Mouse (Mus musculus) retina, adult 2 months (tissue): ENCODE results near the gene Grm4.

Source experiments
- DNase-seq: peaks from one replicate; pipeline ENCODE4 v3.0.0-alpha.2; 2012; ENCODE audit warnings: low read depth, low spot score

The Grm4 gene

GRCm38 (mm10) chr17:27445364-27446075 is 75.7 kb downstream of the Grm4 start:
- DNase-seq, result no peak

- DNase-seq, result no peak
Measured at GRCm38 (mm10) chr17:27442538-27443113, 78.6 kb downstream of the Grm4 start.

GRCm38 (mm10) chr17:27441778-27442177 is 79.4 kb downstream of the Grm4 start:
- no peak for DNase-seq

GRCm38 (mm10) chr17:27435799-27436198 is 85.4 kb downstream of the Grm4 start:
- no peak for DNase-seq

- DNase-seq, result no peak
Measured at GRCm38 (mm10) chr17:27435225-27435624, 86.0 kb downstream of the Grm4 start.

- DNase-seq, result no peak
Measured at GRCm38 (mm10) chr17:27434066-27434465, 87.1 kb downstream of the Grm4 start.

- DNase-seq, result peak; percentile 86
Measured at GRCm38 (mm10) chr17:27433179-27433680, 88.0 kb downstream of the Grm4 start.

- no peak for DNase-seq
Measured at GRCm38 (mm10) chr17:27432145-27432650, 89.0 kb downstream of the Grm4 start.

GRCm38 (mm10) chr17:27431049-27431839 is 90.0 kb downstream of the Grm4 start:
- DNase-seq, result no peak

GRCm38 (mm10) chr17:27429757-27430156 is 91.4 kb downstream of the Grm4 start:
- no peak for DNase-seq

- DNase-seq, result no peak
Measured at GRCm38 (mm10) chr17:27425016-27425415, 96.2 kb downstream of the Grm4 start.

- no peak for DNase-seq
Measured at GRCm38 (mm10) chr17:27424356-27424755, 96.8 kb downstream of the Grm4 start.

- DNase-seq, result no peak
Measured at GRCm38 (mm10) chr17:27422726-27423381, 98.3 kb downstream of the Grm4 start.

- DNase-seq, result no peak
Measured at GRCm38 (mm10) chr17:27422371-27422725, 98.9 kb downstream of the Grm4 start.

- no peak for DNase-seq
Measured at GRCm38 (mm10) chr17:27421837-27422236, 99.4 kb downstream of the Grm4 start.

- DNase-seq, result no peak
Measured at GRCm38 (mm10) chr17:27409006-27409405, 112.2 kb downstream of the Grm4 start.

GRCm38 (mm10) chr17:27408531-27408930 is 112.7 kb downstream of the Grm4 start:
- no peak for DNase-seq

GRCm38 (mm10) chr17:27406956-27407355 is 114.2 kb downstream of the Grm4 start:
- no peak for DNase-seq

GRCm38 (mm10) chr17:27405376-27406024 is 115.7 kb downstream of the Grm4 start:
- no peak for DNase-seq

GRCm38 (mm10) chr17:27401200-27401599 is 120.0 kb downstream of the Grm4 start:
- DNase-seq, result no peak

- DNase-seq, result no peak
Measured at GRCm38 (mm10) chr17:27393931-27394330, 127.3 kb downstream of the Grm4 start.
